Mouse (Mus musculus) lung, postnatal 4 days (tissue): ENCODE measurements around the gene Zfp873.
"Not testable (repeated sequence)": the region's sequence is repeated elsewhere in the genome, so short reads cannot be mapped to it uniquely, and the experiment has no call there.

Experiments
- DNase-seq, 2 experiments: peaks; one replicate each; pipeline ENCODE4 v3.0.0; 2021

Gene Zfp873

DNA sequence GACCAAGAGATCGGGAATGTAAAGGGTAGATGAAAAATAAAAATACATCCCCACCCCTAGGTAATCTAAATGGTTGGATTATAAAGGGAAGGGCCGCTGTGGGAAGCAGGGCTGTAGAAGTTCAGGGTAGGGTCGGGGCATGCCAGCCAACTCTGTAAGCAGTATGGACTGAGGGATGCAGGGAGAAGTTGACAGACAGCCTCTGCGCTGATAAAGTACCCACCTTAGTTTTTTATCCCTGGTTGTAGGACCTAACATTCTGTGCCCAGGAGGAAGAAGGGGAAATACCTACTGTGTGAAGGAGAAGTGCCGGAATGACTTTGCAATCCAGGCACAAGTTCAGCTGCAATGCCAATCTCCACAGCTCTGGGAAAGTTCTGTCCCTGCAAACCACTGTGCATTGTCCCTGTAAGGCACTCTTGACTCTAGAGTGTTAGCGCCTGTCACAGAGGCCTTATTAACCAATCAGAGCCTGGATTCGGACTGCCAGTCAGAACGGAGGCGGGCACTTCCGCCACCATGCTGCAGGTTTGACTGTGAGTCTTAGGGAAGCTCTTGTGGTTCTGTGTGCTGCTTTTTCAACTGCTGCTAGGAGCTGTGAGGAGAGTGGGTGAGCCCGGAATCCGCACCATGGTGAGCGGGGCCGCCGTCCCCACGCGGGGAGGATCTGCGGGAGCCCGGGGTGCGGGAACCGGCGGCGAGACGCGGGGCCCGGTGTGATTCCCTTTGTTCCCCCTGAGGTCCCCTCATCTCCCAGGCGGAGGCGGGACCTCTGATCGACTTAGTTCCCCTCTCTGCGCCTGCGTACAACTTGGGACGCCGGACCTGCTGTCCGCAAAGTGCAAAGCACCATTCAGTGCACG lies at the start of gene Zfp873:
Gene Zfp873, plus strand, starts transcription at position 527 of the 863 bp plus-strand sequence.
- DNase-seq: peak; percentile 94

DNA sequence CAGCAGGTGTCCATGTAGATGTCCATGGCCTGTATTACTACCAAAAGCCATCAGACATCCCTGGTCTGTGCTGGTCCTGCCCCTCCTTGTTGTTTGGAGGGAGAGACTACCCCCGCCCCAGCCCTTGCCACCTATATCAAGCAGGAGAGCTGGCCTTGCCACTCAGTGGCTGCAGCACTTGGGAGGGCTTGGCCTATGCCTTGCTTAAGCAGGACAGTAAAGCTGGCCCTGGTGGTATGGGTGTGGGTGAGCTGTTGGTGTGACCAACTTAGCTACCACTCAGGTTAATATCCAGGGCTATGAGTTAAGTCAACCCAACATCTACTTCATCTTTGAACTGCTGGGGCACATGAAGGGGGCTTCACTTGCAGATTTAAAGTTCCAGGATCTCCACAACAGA lies 44.7 kb upstream of the Zfp873 start:
- DNase-seq: not testable (repeated sequence)

DNA sequence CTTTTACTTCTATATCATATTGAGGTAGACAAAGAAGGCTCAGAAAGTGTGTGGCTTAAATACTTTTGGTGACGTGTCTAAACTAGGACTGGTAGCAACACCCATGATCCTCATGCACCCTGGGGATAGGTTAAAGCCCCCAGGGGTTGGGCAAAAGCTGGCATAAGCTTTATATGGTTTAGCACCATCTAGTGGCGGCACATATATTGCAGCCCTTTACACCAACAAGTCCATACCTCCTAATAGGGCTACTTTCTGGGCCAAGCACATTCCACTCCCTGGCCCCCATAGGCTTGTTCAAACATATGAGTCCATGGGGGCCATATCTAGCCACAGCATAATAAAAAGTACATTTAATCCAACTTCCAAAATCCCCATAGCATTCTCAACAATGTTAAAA lies 43.1 kb upstream of the Zfp873 start:
- peak in 1 of 2 experiments; percentile 27 for DNase-seq

DNA sequence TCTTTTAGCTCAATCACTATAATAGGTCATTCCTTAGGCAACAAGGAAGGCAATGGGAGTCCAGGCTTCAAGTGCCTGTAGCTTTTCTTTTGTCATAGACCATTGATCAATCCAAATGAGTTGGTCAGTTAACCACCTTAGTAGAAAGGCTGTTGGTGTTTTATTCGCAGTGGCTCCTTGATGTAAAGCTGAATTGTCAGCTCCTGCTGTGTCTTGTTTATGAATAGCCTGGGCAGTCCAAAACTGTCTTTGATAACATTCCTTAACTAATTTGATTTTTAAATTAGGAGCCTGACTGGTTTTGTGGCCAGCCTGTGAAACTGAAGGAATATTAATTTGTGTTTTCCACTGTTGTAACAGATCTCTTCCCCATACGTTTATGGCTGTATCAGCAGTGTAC lies 5.7 kb upstream of the Zfp873 start:
- DNase-seq: no peak

GRCm38 (mm10) chr10:82046603-82047002 lies 1.3 kb upstream of the Zfp873 start:
- DNase-seq: no peak

DNA sequence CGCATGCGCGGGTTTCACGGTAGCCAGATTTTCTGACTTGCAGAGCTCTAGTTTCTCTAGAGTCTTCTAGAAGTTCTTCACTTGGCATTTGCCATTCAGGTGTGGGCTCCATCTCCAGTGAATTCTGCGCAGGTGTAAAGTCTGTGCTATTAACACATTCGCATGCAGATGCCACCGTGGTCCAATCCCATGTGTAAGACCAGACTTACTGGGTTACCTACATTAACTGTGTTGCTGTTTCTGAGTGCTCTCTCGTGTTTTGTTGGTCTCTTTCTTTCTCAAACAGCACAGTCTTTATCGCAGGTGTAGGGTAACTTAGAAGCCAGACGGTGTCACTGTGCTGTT lies 509 bp downstream of the Zfp873 start:
- not testable (repeated sequence) for DNase-seq

DNA sequence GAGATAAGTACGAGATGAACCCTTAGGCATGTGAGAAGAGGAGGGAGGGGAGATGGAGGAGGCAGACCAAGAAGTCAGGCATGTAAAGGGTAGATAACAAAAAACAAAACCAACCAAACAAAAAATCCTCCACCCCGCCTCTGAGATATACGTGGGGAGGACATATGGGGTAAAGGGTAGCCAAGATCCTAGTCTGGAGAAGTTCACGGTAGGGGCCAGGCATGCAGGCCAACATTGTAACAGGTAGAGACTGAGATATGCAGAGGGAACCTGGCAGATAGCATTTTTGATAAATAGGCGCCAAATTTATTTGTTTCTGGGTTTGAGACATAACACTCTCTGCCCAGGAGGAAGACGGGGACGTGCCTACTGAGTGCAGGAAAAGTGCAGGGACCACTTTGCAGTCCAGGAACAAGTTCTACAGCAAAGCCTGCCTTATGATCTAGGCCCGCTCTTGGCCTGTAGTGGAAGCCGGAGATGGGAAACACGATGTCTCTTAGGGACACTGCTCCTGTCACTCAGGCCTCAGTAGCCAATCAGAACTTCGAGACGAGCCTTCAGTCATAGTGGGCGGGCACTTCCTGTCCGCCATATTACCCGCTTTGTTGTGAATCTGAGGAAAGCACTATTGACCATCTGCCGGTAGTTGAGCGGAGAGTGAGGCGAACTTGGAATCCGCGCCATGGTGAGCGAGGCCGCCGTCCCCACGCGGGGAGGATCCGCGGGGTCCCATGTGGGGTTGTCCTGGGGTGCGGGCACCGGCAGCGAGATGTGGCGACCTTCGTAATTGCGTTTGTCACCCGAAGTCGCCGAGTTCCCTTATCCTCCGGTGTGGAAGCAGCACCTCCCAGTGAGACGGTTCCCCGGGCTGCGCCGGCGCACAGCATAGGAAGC lies 35.1 kb downstream of the Zfp873 start, which contains the start of gene BC024063:
Gene BC024063, plus strand, starts transcription at position 626 of the 894 bp plus-strand sequence.
- peak; percentile 76 to 77 for DNase-seq

DNA sequence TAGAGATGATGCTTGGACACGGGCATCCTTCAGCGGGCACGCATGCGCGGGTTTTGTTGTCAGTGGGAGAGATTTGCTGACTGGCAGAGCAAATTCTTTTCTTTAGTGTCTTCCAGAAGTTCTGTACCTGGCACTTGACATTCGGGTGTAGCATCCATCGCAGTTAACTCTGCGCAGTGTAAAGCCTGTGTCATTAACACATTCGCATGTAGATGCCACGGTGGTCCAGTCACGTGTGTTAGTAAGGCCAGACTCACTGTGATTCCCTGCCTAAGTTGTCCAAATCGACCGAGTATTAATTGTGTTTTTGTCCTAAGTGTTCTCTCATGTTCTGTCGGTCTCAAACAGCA lies 35.7 kb downstream of the Zfp873 start:
- DNase-seq: not testable (repeated sequence)
